Mouse (Mus musculus) stomach, embryonic 16.5 days (tissue): ENCODE measurements around the gene Gdf15. TPM values are rescaled to one million over a fixed set of nuclear protein-coding genes. Genes with fewer than 3 reads are reported as not detected.

Source experiments
- ATAC-seq: fragments of 200-750 bp; cut with Nextera tagmentation; 2 replicates; pipeline ENCODE4 v1.8.0; 2017; ENCODE audit warnings: moderate number of reproducible peaks, moderate TSS enrichment; ENCODE audit not compliant: insufficient read depth, low FRiP score
- H3K27ac ChIP-seq: fragments of 300-500 bp; sonication (generic); 2 replicates; pipeline ENCODE4 v1.5.1; 2014; ENCODE audit warnings: low read length
- H3K27me3 ChIP-seq: fragments of 300-500 bp; sonication (generic); 2 replicates; pipeline ENCODE4 v1.6.1; 2014; ENCODE audit warnings: low read length, control low read depth, mixed read lengths; ENCODE audit not compliant: control insufficient read depth, insufficient read depth
- H3K36me3 ChIP-seq: fragments of 300-500 bp; sonication (generic); 2 replicates; pipeline ENCODE4 v1.6.1; 2014; ENCODE audit warnings: low read length; ENCODE audit not compliant: control insufficient read depth, insufficient read depth
- H3K4me1 ChIP-seq: fragments of 300-500 bp; sonication (generic); 2 replicates; pipeline ENCODE4 v1.6.1; 2014; ENCODE audit warnings: low read length, control low read depth, mixed read lengths; ENCODE audit not compliant: control insufficient read depth, insufficient read depth
- H3K4me2 ChIP-seq: fragments of 300-500 bp; sonication (generic); 2 replicates; pipeline ENCODE4 v1.6.1; 2014; ENCODE audit warnings: low read depth, low read length, mixed read lengths
- H3K4me3 ChIP-seq: fragments of 300-500 bp; sonication (generic); replicated peaks from 2 replicates; pipeline ENCODE4 v1.5.1; 2014; ENCODE audit warnings: mild to moderate bottlenecking, low read length
- H3K9ac ChIP-seq: fragments of 300-500 bp; sonication (generic); 2 replicates; pipeline ENCODE4 v1.6.1; 2014; ENCODE audit warnings: low read length
- H3K9me3 ChIP-seq: fragments of 300-500 bp; sonication (generic); replicated peaks from 2 replicates; pipeline ENCODE4 v1.6.1; 2016; ENCODE audit warnings: low read length, control low read depth; ENCODE audit not compliant: control insufficient read depth
- WGBS: fragments of 180-500 bp; shearing (Covaris S2); extraction: QIAGEN DNeasy Blood & Tissue Kit; methylation state at CpG from one replicate; pipeline ENCODE4 v1.1.7; 2014; 5-methylcytosine and 5-hydroxymethylcytosine counted together
- polyA plus RNA-seq: library from polyadenylated mRNA; unstranded; fragments of >200 nt; fragmentation: Nextera tagmentation; extraction: Ambion mirVana; gene quantifications from 2 replicates; pipeline ENCODE4 v1.2.1, GENCODE M21; 2015

Gene Gdf15
- polyA plus RNA-seq, 1 experiment from 2014 or later: 0.57 TPM

GRCm38 (mm10) chr8:70598722-70599121 is 33.5 kb downstream of the Gdf15 start:
- Histone ChIP-seq H3K9ac (peak overlapping the region; percentile 63), H3K9me3 (0 out of 2 replicates have a peak, but pooled peaks cover 4% of the 10 kb centered on the region), H3K4me1 (peaks cover 62% of the 10 kb centered on the region), H3K4me3 (peak overlapping the region; percentile 47), H3K4me2 (peak overlapping the region; percentile 79), H3K27me3 (no peaks in the 10 kb centered on the region), H3K27ac (no peak overlapping the region), H3K36me3 (peaks cover 12% of the 10 kb centered on the region)
- 26% methylated on average over 10 of the region's 10 CpGs for WGBS
- ATAC-seq: no peak

DNA sequence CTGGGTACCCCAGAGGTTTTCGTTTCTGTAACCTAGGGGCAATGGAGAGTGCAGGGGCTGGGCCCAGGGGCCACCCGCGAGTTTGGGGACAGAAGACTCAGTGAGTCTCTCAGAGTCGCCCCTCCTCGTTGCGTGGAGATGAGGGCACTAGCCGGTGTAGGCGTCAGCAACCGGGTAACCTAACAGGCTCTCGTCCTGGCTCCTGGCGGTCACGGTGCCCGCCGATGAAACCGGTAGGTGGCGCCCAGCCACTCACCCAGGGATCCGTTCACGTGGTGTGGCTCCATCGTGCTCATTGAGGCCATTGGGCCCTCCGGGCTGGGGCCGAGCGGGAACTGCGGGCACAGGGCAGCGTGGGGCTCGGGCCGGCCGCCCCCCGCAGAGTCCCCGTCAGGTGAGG is 34.0 kb downstream of the Gdf15 start:
- Histone ChIP-seq H3K4me3 (peak overlapping the region; percentile 47), H3K36me3 (peaks cover 12% of the 10 kb centered on the region), H3K9ac (peak overlapping the region; percentile 80), H3K4me1 (peaks cover 66% of the 10 kb centered on the region), H3K27ac (no peak overlapping the region), H3K9me3 (0 out of 2 replicates have a peak, but pooled peaks cover 4% of the 10 kb centered on the region), H3K4me2 (peak overlapping the region; percentile 79), H3K27me3 (no peaks in the 10 kb centered on the region)
- ATAC-seq: peak; percentile 16; the same call in 1 of the 2 replicates
- WGBS: 5% methylated on average over 29 of the region's 29 CpGs

- Histone ChIP-seq H3K4me3 (peak overlapping the region; percentile 47), H3K4me1 (peaks cover 72% of the 10 kb centered on the region), H3K36me3 (peaks cover 12% of the 10 kb centered on the region), H3K9ac (peak overlapping the region; percentile 80), H3K9me3 (no peaks in the 10 kb centered on the region), H3K4me2 (peak overlapping the region; percentile 79), H3K27me3 (no peaks in the 10 kb centered on the region), H3K27ac (no peak overlapping the region)
- WGBS: 22% methylated on average over 63 of the region's 68 CpGs
- no peak for ATAC-seq
Observed at GRCm38 (mm10) chr8:70597417-70598272, 34.6 kb downstream of the Gdf15 start.

- Histone ChIP-seq H3K27me3 (no peaks in the 10 kb centered on the region), H3K27ac (no peak overlapping the region), H3K4me3 (no peak overlapping the region), H3K4me1 (peaks cover 72% of the 10 kb centered on the region), H3K4me2 (peak overlapping the region; percentile 79), H3K9me3 (no peaks in the 10 kb centered on the region), H3K36me3 (peaks cover 6% of the 10 kb centered on the region), H3K9ac (0 out of 2 replicates have a peak overlapping the region, but pooled peaks have one; percentile 80)
- ATAC-seq: no peak
- WGBS: 83% methylated on average over 17 of the region's 17 CpGs
Observed at GRCm38 (mm10) chr8:70596775-70597416, 35.4 kb downstream of the Gdf15 start.

- H3K9me3 ChIP-seq: no peaks in the 10 kb centered on the region
- H3K27me3 ChIP-seq: no peaks in the 10 kb centered on the region
- 0 out of 2 replicates have a peak, but pooled peaks cover 3% of the 10 kb centered on the region for H3K36me3 ChIP-seq
- peaks cover 68% of the 10 kb centered on the region for H3K4me1 ChIP-seq
- ATAC-seq: no peak
- WGBS: 92% methylated on average over 18 of the region's 18 CpGs
- no peak overlapping the region for H3K4me3 ChIP-seq
- no peak overlapping the region for H3K4me2 ChIP-seq
- H3K27ac ChIP-seq: no peak overlapping the region
- H3K9ac ChIP-seq: no peak overlapping the region
Observed at GRCm38 (mm10) chr8:70596216-70596615, 36.0 kb downstream of the Gdf15 start.

DNA sequence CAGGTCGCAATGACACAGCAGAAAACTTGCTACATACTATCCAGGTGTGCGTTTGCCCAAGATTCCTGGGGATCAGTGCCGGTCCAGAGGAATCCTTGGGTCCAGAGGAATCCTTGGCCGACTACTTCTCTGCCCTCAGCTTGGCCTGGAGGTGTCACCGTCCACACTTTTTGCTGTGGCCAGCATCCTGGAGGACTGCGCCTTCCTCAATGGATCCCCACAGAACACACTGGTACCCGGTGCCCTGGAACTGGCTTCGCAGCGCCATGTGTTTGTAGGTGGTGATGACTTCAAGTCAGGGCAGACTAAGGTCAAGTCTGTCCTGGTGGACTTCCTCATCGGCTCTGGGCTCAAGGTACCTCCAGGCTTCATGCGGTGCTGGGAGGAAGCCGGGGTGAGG is 36.4 kb downstream of the Gdf15 start:
- Histone ChIP-seq H3K4me3 (no peak overlapping the region), H3K4me1 (peaks cover 64% of the 10 kb centered on the region), H3K27me3 (no peaks in the 10 kb centered on the region), H3K27ac (no peak overlapping the region), H3K4me2 (no peak overlapping the region), H3K9ac (no peak overlapping the region), H3K9me3 (no peaks in the 10 kb centered on the region), H3K36me3 (0 out of 2 replicates have a peak, but pooled peaks cover 3% of the 10 kb centered on the region)
- ATAC-seq: no peak
- WGBS: 95% methylated on average over 12 of the region's 12 CpGs

DNA sequence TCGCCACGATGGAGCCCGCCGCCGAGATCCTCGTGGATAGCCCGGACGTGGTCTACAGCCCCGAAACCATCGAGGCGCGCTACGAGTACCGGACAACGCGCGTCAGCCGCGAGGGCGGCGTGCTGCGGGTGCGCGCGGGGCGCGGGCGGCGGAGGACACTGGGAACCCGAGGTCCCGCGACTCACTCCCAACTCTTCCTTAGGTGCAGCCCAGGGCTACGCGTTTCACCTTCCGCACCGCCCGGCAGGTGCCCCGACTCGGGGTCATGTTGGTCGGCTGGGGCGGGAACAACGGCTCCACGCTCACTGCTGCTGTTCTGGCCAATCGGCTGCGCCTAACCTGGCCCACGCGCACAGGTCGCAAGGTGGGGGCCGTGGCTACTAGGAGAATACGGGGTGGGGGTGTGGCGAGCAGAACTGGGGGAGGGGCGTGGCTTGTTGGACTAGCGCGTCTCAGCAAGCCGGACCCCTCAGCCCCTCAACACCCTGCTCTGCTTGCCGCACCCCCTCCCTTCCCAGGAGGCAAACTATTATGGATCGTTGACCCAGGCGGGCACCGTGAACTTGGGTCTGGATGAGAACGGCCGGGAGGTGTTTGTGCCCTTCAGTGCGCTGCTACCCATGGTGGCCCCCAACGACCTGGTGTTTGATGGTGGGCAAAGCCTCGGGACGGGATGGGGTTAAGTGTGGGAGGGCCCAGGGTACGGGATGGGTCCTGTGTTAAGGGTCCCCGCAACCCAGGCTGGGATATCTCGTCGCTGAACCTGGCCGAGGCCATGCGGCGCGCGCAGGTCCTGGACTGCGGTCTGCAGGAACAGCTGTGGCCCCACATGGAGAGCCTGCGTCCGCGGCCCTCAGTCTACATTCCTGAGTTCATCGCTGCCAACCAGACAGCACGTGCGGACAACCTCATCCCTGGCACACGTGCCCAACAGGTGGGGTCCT is 37.4 kb downstream of the Gdf15 start:
- H3K27ac ChIP-seq: peak overlapping the region; percentile 86
- H3K4me2 ChIP-seq: peak overlapping the region; percentile 99
- H3K36me3 ChIP-seq: 0 out of 2 replicates have a peak, but pooled peaks cover 6% of the 10 kb centered on the region
- H3K9ac ChIP-seq: peak overlapping the region; percentile 70
- peaks cover 57% of the 10 kb centered on the region for H3K4me1 ChIP-seq
- WGBS: 9% methylated on average over 82 of the region's 82 CpGs
- H3K27me3 ChIP-seq: no peaks in the 10 kb centered on the region
- peak; percentile 8; the same call in 1 of the 2 replicates for ATAC-seq
- H3K9me3 ChIP-seq: no peaks in the 10 kb centered on the region
- H3K4me3 ChIP-seq: peak overlapping the region; percentile 55

- Histone ChIP-seq H3K27me3 (no peaks in the 10 kb centered on the region), H3K4me2 (peak within 1 kb of the TSS; percentile 99), H3K9me3 (no peaks in the 10 kb centered on the region), H3K36me3 (0 out of 2 replicates have a peak, but pooled peaks cover 10% of the 10 kb centered on the region), H3K27ac (peak within 1 kb of the TSS; percentile 86), H3K9ac (peak within 1 kb of the TSS; percentile 70), H3K4me3 (peak within 1 kb of the TSS; percentile 55), H3K4me1 (peaks cover 48% of the 10 kb centered on the region)
- 0% methylated on average over 40 of the region's 40 CpGs for WGBS
- peak; percentile 90 for ATAC-seq
Observed at GRCm38 (mm10) chr8:70593961-70594609, 38.2 kb downstream of the Gdf15 start, which contains the start of gene Isyna1. Gene Isyna1, plus strand, starts transcription at chr8:70594373.
